Comparison of ENCODE assay signal across 26 mouse cellular contexts in genomic region chr19:6324751-6325150, GRCm38 (mm10).
"Had no signal": no experiment of that assay in that cellular context is flagged by ENCODE, and none has a peak within 500 bp of the region (broad histone marks: within the 10 kb centered on the region; RNA-seq: fewer than 3 reads in every experiment).

No protein-coding gene starts in this region.

- H3K4me3 ChIP-seq: heart, adult 2 months; heart, embryonic 13.5 days; heart, embryonic 15.5 days; hindbrain, embryonic 13.5 days; hindbrain, embryonic 15.5 days; kidney, embryonic 15.5 days; limb, embryonic 13.5 days; limb, embryonic 15.5 days; liver, embryonic 12.5 days had no signal

- H3K4me1 ChIP-seq: hindbrain, embryonic 13.5 days; hindbrain, embryonic 15.5 days; kidney, embryonic 15.5 days; limb, embryonic 13.5 days had no signal

- H3K9me3 ChIP-seq: heart, embryonic 13.5 days; heart, embryonic 15.5 days; hindbrain, embryonic 13.5 days; hindbrain, embryonic 15.5 days; kidney, embryonic 15.5 days; limb, embryonic 13.5 days; limb, embryonic 15.5 days; liver, embryonic 12.5 days had no signal

- DNase-seq: gastrocnemius, postnatal 14 days; gastrocnemius, postnatal 36 days; heart, adult 11 months; heart, adult 2 months; heart, postnatal 14 days; heart, postnatal 36 days; kidney, adult 11 months; kidney, adult 2 months; kidney, adult 9 months; kidney, postnatal 14 days; kidney, postnatal 36 days; layer of hippocampus, adult 9-11 months; layer of hippocampus, postnatal 36 days; left cerebral cortex, postnatal 4 days had no signal

- H3K36me3 ChIP-seq: hindbrain, embryonic 15.5 days had no signal

- H3K27ac ChIP-seq: heart, adult 2 months; heart, embryonic 13.5 days; heart, embryonic 15.5 days; hindbrain, embryonic 13.5 days; hindbrain, embryonic 15.5 days; hindbrain, postnatal 0 days; kidney, embryonic 15.5 days; kidney, postnatal 0 days; limb, embryonic 13.5 days; limb, embryonic 15.5 days; liver, embryonic 12.5 days; liver, embryonic 14.5 days had no signal

- ATAC-seq: hindbrain, postnatal 0 days; intestine, embryonic 16.5 days; liver, embryonic 12.5 days had no signal

- H3K27me3 ChIP-seq: heart, embryonic 13.5 days; heart, embryonic 15.5 days; hindbrain, embryonic 13.5 days; hindbrain, embryonic 15.5 days; kidney, embryonic 15.5 days; limb, embryonic 13.5 days; limb, embryonic 15.5 days; liver, embryonic 12.5 days had no signal
